Comparison of ENCODE assay signal across 8 mouse cellular contexts in genomic region chr4:150372631-150373041, GRCm38 (mm10).
DNase-seq lines count a peak whose midpoint lies in the region; ATAC-seq lines count a peak whose summit lies in the region.

No protein-coding gene starts in this region.

- peak overlapping the region; percentile 98 for H3K27ac ChIP-seq in lung, embryonic 15.5 days
- peak overlapping the region; percentile 87 for H3K27ac ChIP-seq in embryonic facial prominence, embryonic 15.5 days (replicated peaks)
- peak overlapping the region; percentile 98 for H3K27ac ChIP-seq in limb, embryonic 11.5 days (replicated peaks; ENCODE audit: low read depth, low read length)
- peak overlapping the region; percentile 88; the same call in 1 of the 2 replicates for H3K27ac ChIP-seq in stomach, embryonic 14.5 days (ENCODE audit: low read length)

- DNase-seq in lung, postnatal 10 days, result no peak
- peak; percentile 69 for DNase-seq in limb, embryonic 11.5 days (ENCODE audit: low spot score)
- DNase-seq in left cerebral cortex, adult 8-10 months (ENCODE audit: low spot score in 2 of 2), result no peak
- DNase-seq in ovary, adult 18-20 months (ENCODE audit: low spot score), result no peak
- DNase-seq in adrenal gland, adult (ENCODE audit: inconsistent age in 2 of 2, low spot score in 1 of 2), result no peak

- no peaks in the 10 kb centered on the region for H3K27me3 ChIP-seq in lung, embryonic 15.5 days
- no peaks in the 10 kb centered on the region for H3K27me3 ChIP-seq in embryonic facial prominence, embryonic 15.5 days
- H3K27me3 ChIP-seq in limb, embryonic 11.5 days (ENCODE audit: control insufficient read depth, insufficient read depth, low read length), result no peaks in the 10 kb centered on the region
- no peaks in the 10 kb centered on the region for H3K27me3 ChIP-seq in stomach, embryonic 14.5 days (ENCODE audit: control insufficient read depth, insufficient read depth, low read length)

- H3K4me2 ChIP-seq in lung, embryonic 15.5 days, result peak overlapping the region; percentile 94
- peak overlapping the region; percentile 92 for H3K4me2 ChIP-seq in embryonic facial prominence, embryonic 15.5 days (replicated peaks)
- H3K4me2 ChIP-seq in limb, embryonic 11.5 days (ENCODE audit: low read depth, severe bottlenecking), result peak overlapping the region; percentile 82
- peak overlapping the region; percentile 93 for H3K4me2 ChIP-seq in stomach, embryonic 14.5 days (replicated peaks; ENCODE audit: low read depth, low read length)

- peak; percentile 32 for ATAC-seq in lung, embryonic 15.5 days (ENCODE audit: borderline replicate concordance, extremely low read depth, low FRiP score, low TSS enrichment)
- ATAC-seq in embryonic facial prominence, embryonic 15.5 days (ENCODE audit: insufficient number of reproducible peaks, low FRiP score, low TSS enrichment, low read depth), result no peak
- ATAC-seq in limb, embryonic 11.5 days (ENCODE audit: insufficient number of reproducible peaks, low FRiP score, low TSS enrichment, low read depth), result peak; percentile 66
- ATAC-seq in stomach, embryonic 14.5 days (ENCODE audit: insufficient number of reproducible peaks, insufficient read depth, low FRiP score, low read depth), result no peak

- peak overlapping the region; percentile 61; the same call in 1 of the 2 replicates for H3K9ac ChIP-seq in lung, embryonic 15.5 days
- no peak overlapping the region for H3K9ac ChIP-seq in embryonic facial prominence, embryonic 15.5 days
- peak overlapping the region; percentile 96 for H3K9ac ChIP-seq in limb, embryonic 11.5 days (ENCODE audit: low read length)
- 0 out of 2 replicates have a peak overlapping the region, but pooled peaks have one; percentile 56 for H3K9ac ChIP-seq in stomach, embryonic 14.5 days (replicated peaks; ENCODE audit: low read depth, low read length)

- peaks cover 56% of the 10 kb centered on the region for H3K4me1 ChIP-seq in lung, embryonic 15.5 days
- peaks cover 56% of the 10 kb centered on the region for H3K4me1 ChIP-seq in embryonic facial prominence, embryonic 15.5 days
- peaks cover 50% of the 10 kb centered on the region for H3K4me1 ChIP-seq in limb, embryonic 11.5 days (ENCODE audit: control insufficient read depth, insufficient read depth, low read length)
- H3K4me1 ChIP-seq in stomach, embryonic 14.5 days (ENCODE audit: control insufficient read depth, insufficient read depth, low read length), result peaks cover 49% of the 10 kb centered on the region

- H3K9me3 ChIP-seq in lung, embryonic 15.5 days, result no peaks in the 10 kb centered on the region
- H3K9me3 ChIP-seq in embryonic facial prominence, embryonic 15.5 days (replicated peaks), result no peaks in the 10 kb centered on the region
- H3K9me3 ChIP-seq in limb, embryonic 11.5 days (ENCODE audit: control insufficient read depth, low read length), result no peaks in the 10 kb centered on the region
- no peaks in the 10 kb centered on the region for H3K9me3 ChIP-seq in stomach, embryonic 14.5 days (ENCODE audit: control insufficient read depth, low read depth, low read length)

- peak overlapping the region; percentile 58 for H3K4me3 ChIP-seq in lung, embryonic 15.5 days
- peak overlapping the region; percentile 61 for H3K4me3 ChIP-seq in embryonic facial prominence, embryonic 15.5 days (replicated peaks)
- peak overlapping the region; percentile 58 for H3K4me3 ChIP-seq in limb, embryonic 11.5 days (ENCODE audit: low read depth, low read length)
- peak overlapping the region; percentile 58 for H3K4me3 ChIP-seq in stomach, embryonic 14.5 days (ENCODE audit: low read depth, low read length)

- H3K36me3 ChIP-seq in lung, embryonic 15.5 days, result no peaks in the 10 kb centered on the region
- no peaks in the 10 kb centered on the region for H3K36me3 ChIP-seq in embryonic facial prominence, embryonic 15.5 days
- no peaks in the 10 kb centered on the region for H3K36me3 ChIP-seq in limb, embryonic 11.5 days (ENCODE audit: control insufficient read depth, insufficient read depth, low read length)
- no peaks in the 10 kb centered on the region for H3K36me3 ChIP-seq in stomach, embryonic 14.5 days (ENCODE audit: control insufficient read depth, insufficient read depth, low read length)

- WGBS in lung, embryonic 15.5 days, result 5% methylated on average over 3 of the region's 3 CpGs
- WGBS in embryonic facial prominence, embryonic 15.5 days, result 3% methylated on average over 3 of the region's 3 CpGs
- WGBS in limb, embryonic 11.5 days, result 0% methylated on average over 3 of the region's 3 CpGs
- WGBS in stomach, embryonic 14.5 days, result 13% methylated on average over 3 of the region's 3 CpGs

Comparison
In these comparisons a context has a peak if more than half of its experiments do, and no peak if none do; other contexts are left out.
1. ATAC-seq: peak in lung, embryonic 15.5 days (single experiment) and limb, embryonic 11.5 days (single experiment); none in embryonic facial prominence, embryonic 15.5 days (single experiment) and stomach, embryonic 14.5 days (single experiment).
2. Peak in every context shown above with its lines, with median percentiles within 50 percentile points of each other: H3K27ac ChIP-seq, H3K4me2 ChIP-seq and H3K4me3 ChIP-seq.